Mouse (Mus musculus): ENCODE results near the gene Il17d. TPM values are rescaled to one million over a fixed set of nuclear protein-coding genes. Genes with fewer than 3 reads are reported as not detected.

Il17d gene
- polyA plus RNA-seq, 1 experiment from 2014 or later = 3.0 TPM

DNA sequence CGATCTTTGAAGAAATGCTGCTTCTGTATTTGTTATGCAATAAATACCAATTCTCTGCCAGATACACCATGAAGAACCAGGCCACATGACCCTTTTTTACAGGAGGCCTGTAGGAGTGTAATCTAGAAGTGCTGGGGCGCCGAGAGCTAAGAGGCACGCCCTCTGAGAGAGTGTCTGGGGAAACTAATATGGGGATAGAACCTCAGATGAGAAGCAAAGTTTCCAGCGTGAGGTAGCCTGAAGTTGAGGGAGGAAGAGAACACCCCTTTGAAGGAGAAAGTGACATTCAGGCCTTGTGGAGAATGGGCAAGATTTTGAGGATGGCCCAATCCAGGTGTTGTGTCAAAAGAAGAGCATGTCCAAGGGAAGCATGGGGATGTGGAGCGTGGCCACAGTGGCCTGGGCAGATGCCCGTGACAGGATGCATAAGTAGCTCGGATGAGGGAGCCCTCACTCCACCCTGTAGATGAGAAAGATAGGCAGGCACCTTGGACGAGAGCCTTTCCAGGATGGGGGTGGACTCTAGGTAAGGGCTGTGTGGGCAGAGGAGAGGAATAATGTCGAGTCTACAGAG, 1.6 kb downstream of the Il17d start:
- H3K27ac ChIP-seq (replicated peaks) = no peak overlapping the region
- H3K4me1 ChIP-seq = peaks cover 11% of the 10 kb centered on the region
- no peak overlapping the region for H3K9ac ChIP-seq (replicated peaks)
- H3K27me3 ChIP-seq = peaks cover 55% of the 10 kb centered on the region
- no peaks in the 10 kb centered on the region for H3K9me3 ChIP-seq
- H3K4me2 ChIP-seq (replicated peaks) = peak overlapping the region; percentile 88
- peak overlapping the region; percentile 83 for H3K4me3 ChIP-seq
- peak; percentile 7; the same call in 1 of the 2 replicates for ATAC-seq (ENCODE audit: low FRiP score, low read depth)
- 53% methylated on average over 10 of the region's 10 CpGs for WGBS
- no peaks in the 10 kb centered on the region for H3K36me3 ChIP-seq

DNA sequence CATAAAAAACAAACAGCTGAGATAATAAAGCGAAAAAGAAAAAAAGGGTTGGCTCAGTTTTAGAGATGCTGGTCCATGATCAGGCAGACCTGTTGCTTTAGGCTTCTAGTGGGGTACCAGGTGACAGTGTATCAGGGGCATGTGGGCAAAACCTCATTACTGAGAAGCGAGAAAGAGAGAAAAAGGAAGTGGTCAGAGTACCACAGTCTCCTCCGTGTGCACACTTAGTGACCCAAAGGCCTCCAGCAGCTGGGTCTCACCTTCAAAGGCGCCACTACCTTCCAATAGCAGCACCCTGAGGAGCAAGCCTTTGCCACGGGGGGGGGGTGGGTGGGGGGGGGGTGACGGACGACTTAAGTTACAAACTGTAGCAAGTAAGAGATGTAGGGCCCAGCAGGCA, 2.5 kb downstream of the Il17d start:
- no peak overlapping the region for H3K9ac ChIP-seq (replicated peaks)

GRCm38 (mm10) chr14:57527598-57527997, 3.0 kb downstream of the Il17d start:
- Histone ChIP-seq H3K9me3 (no peaks in the 10 kb centered on the region), H3K27ac (replicated peaks) (no peak overlapping the region), H3K4me2 (replicated peaks) (no peak overlapping the region), H3K36me3 (no peaks in the 10 kb centered on the region), H3K4me1 (peaks cover 11% of the 10 kb centered on the region), H3K27me3 (peaks cover 52% of the 10 kb centered on the region), H3K4me3 (no peak overlapping the region), H3K9ac (replicated peaks) (no peak overlapping the region)
- WGBS = 46% methylated on average over 2 of the region's 2 CpGs
- no peak for ATAC-seq (ENCODE audit: low FRiP score, low read depth)

More for the DNA sequence above, 2.5 kb downstream of the Il17d start:
- H3K9me3 ChIP-seq = no peaks in the 10 kb centered on the region
- WGBS = 44% methylated on average over 3 of the region's 7 CpGs
- no peak overlapping the region for H3K4me2 ChIP-seq (replicated peaks)
- peaks cover 55% of the 10 kb centered on the region for H3K27me3 ChIP-seq
- H3K36me3 ChIP-seq = no peaks in the 10 kb centered on the region
- H3K4me1 ChIP-seq = peaks cover 11% of the 10 kb centered on the region
- no peak overlapping the region for H3K4me3 ChIP-seq
- no peak for ATAC-seq (ENCODE audit: low FRiP score, low read depth)
- H3K27ac ChIP-seq (replicated peaks) = no peak overlapping the region

DNA sequence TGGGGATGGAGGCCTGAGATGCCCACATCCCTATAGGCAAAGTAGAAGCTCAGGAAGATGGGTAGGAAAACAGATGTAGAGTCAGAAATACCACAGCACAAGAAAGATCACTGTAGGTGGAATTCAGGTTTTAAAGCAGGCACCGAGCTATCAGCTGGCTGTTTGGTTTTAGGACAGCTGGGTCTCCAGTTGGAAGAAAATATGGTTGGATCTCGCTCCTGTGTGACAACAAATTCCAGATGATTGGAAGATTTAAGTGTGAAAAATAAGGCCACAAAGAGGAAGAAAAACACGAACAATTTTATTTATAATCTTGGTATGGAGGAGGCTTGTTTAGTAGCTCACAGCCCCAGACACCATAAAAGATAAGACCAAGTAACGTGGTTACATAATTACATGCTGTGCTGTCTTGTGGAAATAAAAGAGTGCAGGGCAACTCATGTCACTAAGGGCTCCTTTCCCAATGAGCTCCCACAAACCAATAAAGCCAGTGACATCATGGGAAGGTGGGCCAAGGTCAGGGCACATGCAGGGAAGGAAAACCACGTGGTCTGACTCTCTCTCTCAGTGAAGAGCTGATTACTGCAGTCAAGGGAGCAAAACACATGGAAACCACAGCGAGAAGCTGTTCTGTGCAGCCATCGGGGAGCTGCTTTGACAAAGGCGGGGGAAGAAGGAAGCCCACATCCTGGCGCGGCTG, 4.7 kb downstream of the Il17d start:
- no peak overlapping the region for H3K27ac ChIP-seq (replicated peaks)
- H3K27me3 ChIP-seq = peaks cover 38% of the 10 kb centered on the region
- peaks cover 16% of the 10 kb centered on the region for H3K4me1 ChIP-seq
- WGBS = 58% methylated on average over 10 of the region's 10 CpGs
- ATAC-seq (ENCODE audit: low FRiP score, low read depth) = no peak
- H3K9ac ChIP-seq (replicated peaks) = no peak overlapping the region
- H3K36me3 ChIP-seq = no peaks in the 10 kb centered on the region
- no peak overlapping the region for H3K4me3 ChIP-seq
- H3K9me3 ChIP-seq = no peaks in the 10 kb centered on the region
- no peak overlapping the region for H3K4me2 ChIP-seq (replicated peaks)

- H3K27me3 ChIP-seq = peaks cover 39% of the 10 kb centered on the region
- no peak for ATAC-seq (ENCODE audit: low FRiP score, low read depth)
- no peak overlapping the region for H3K9ac ChIP-seq (replicated peaks)
Measured at GRCm38 (mm10) chr14:57529786-57530515, 5.4 kb downstream of the Il17d start.

GRCm38 (mm10) chr14:57532577-57532976, 8.0 kb downstream of the Il17d start:
- Histone ChIP-seq H3K27ac (replicated peaks) (no peak overlapping the region), H3K4me3 (no peak overlapping the region), H3K4me1 (peaks cover 26% of the 10 kb centered on the region), H3K9me3 (no peaks in the 10 kb centered on the region), H3K9ac (replicated peaks) (no peak overlapping the region), H3K27me3 (peaks cover 42% of the 10 kb centered on the region), H3K4me2 (replicated peaks) (no peak overlapping the region), H3K36me3 (no peaks in the 10 kb centered on the region)
- WGBS = 88% methylated on average over 3 of the region's 3 CpGs
- ATAC-seq (ENCODE audit: low FRiP score, low read depth) = no peak

More at GRCm38 (mm10) chr14:57529786-57530515, 5.4 kb downstream of the Il17d start:
- H3K36me3 ChIP-seq = no peaks in the 10 kb centered on the region
- no peaks in the 10 kb centered on the region for H3K9me3 ChIP-seq
- H3K27ac ChIP-seq (replicated peaks) = no peak overlapping the region
- peaks cover 23% of the 10 kb centered on the region for H3K4me1 ChIP-seq
- 63% methylated on average over 5 of the region's 5 CpGs for WGBS
- no peak overlapping the region for H3K4me3 ChIP-seq
- no peak overlapping the region for H3K4me2 ChIP-seq (replicated peaks)

DNA sequence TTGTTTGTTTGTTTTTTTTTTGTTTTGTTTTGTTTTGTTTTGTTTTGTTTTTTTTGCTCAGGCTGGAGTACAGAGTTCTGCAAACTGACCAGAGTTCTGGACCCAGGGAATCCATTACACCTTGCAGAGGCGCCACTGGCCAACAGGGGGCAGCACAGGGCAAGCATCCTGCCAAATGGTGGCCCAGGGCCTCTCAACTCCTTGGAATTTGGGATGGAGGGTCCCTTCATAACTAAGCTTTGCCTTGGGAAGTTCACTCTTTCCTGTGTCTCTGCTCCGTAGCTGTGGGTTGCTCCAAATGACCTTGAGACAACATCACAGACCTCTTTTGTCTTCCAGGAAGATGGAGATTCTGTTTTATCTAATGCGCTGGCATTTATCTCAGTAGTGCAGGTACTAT, 8.6 kb downstream of the Il17d start:
- no peak overlapping the region for H3K27ac ChIP-seq (replicated peaks)
- H3K4me2 ChIP-seq (replicated peaks) = no peak overlapping the region
- no peak overlapping the region for H3K9ac ChIP-seq (replicated peaks)
- peaks cover 32% of the 10 kb centered on the region for H3K4me1 ChIP-seq
- H3K4me3 ChIP-seq = no peak overlapping the region
- H3K9me3 ChIP-seq = no peaks in the 10 kb centered on the region
- 30% methylated on average over 3 of the region's 3 CpGs for WGBS
- H3K27me3 ChIP-seq = peaks cover 39% of the 10 kb centered on the region
- H3K36me3 ChIP-seq = no peaks in the 10 kb centered on the region
- no peak for ATAC-seq (ENCODE audit: low FRiP score, low read depth)

DNA sequence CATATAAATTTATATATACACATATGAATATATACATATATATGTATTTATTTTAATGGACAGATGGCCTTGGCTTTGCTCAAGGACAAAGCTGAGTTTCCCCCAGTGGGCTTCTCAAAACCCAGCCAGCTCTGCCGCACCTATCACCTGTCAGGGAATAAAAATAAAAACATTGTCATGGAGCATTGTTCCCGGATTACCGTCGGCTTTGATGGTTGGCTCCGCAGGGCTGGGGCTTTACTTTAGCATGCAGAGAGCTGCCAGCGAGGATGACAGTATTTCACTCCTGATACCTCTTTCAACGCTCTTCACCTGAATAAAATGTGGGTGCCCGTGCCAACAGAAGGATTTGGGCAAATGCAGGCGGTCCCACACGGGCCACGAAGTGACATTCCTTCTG, 9.3 kb downstream of the Il17d start:
- 12% methylated on average over 11 of the region's 11 CpGs for WGBS
- Histone ChIP-seq H3K4me3 (no peak overlapping the region), H3K9ac (replicated peaks) (no peak overlapping the region), H3K27me3 (peaks cover 41% of the 10 kb centered on the region), H3K27ac (replicated peaks) (no peak overlapping the region), H3K4me2 (replicated peaks) (no peak overlapping the region), H3K9me3 (no peaks in the 10 kb centered on the region), H3K36me3 (no peaks in the 10 kb centered on the region), H3K4me1 (peaks cover 35% of the 10 kb centered on the region)
- no peak for ATAC-seq (ENCODE audit: low FRiP score, low read depth)

- WGBS = 7% methylated on average over 5 of the region's 5 CpGs
- Histone ChIP-seq H3K9ac (replicated peaks) (no peak overlapping the region), H3K4me1 (peaks cover 35% of the 10 kb centered on the region), H3K4me3 (no peak overlapping the region), H3K4me2 (replicated peaks) (no peak overlapping the region), H3K27me3 (peaks cover 45% of the 10 kb centered on the region), H3K27ac (replicated peaks) (no peak overlapping the region), H3K9me3 (no peaks in the 10 kb centered on the region), H3K36me3 (no peaks in the 10 kb centered on the region)
- ATAC-seq (ENCODE audit: low FRiP score, low read depth) = peak; percentile 32; the same call in 1 of the 2 replicates
Measured at GRCm38 (mm10) chr14:57534346-57534745, 9.8 kb downstream of the Il17d start.

GRCm38 (mm10) chr14:57534961-57535360, 10.4 kb downstream of the Il17d start:
- ATAC-seq (ENCODE audit: low FRiP score, low read depth) = no peak
- H3K9me3 ChIP-seq = no peaks in the 10 kb centered on the region
- no peaks in the 10 kb centered on the region for H3K36me3 ChIP-seq
- WGBS = 14% methylated on average over 8 of the region's 8 CpGs
- H3K9ac ChIP-seq (replicated peaks) = no peak overlapping the region
- H3K4me3 ChIP-seq = no peak overlapping the region
- H3K4me2 ChIP-seq (replicated peaks) = no peak overlapping the region; the same call in 1 of the 2 replicates
- H3K27me3 ChIP-seq = peaks cover 42% of the 10 kb centered on the region
- peaks cover 32% of the 10 kb centered on the region for H3K4me1 ChIP-seq
- H3K27ac ChIP-seq (replicated peaks) = no peak overlapping the region

DNA sequence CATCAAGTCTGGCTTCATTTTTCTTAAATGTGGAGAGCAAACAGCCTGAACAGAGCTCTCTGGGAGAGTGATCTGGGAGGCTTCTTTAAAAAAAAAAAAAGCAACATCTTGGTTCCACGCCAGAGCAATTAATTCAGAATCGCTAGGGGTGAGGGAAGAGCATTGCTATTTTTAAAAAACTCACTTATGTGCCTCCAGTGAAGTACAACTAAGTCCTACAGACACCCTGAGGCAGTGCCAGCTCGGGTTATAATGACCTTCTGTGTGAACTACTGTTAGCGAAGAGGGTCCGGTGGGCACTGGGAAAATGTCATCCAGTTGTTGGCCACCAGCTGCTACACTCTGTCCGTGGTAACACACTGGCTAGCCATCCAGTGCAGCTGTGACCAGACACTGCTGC, 11.1 kb downstream of the Il17d start:
- Histone ChIP-seq H3K9me3 (no peaks in the 10 kb centered on the region), H3K27ac (replicated peaks) (no peak overlapping the region), H3K9ac (replicated peaks) (no peak overlapping the region), H3K27me3 (peaks cover 49% of the 10 kb centered on the region), H3K4me3 (no peak overlapping the region), H3K4me1 (peaks cover 32% of the 10 kb centered on the region), H3K4me2 (replicated peaks) (no peak overlapping the region), H3K36me3 (no peaks in the 10 kb centered on the region)
- 78% methylated on average over 6 of the region's 6 CpGs for WGBS
- no peak for ATAC-seq (ENCODE audit: low FRiP score, low read depth)

- Histone ChIP-seq H3K4me3 (no peak overlapping the region), H3K4me2 (replicated peaks) (no peak overlapping the region; the same call in 1 of the 2 replicates), H3K9me3 (no peaks in the 10 kb centered on the region), H3K27ac (replicated peaks) (0 out of 2 replicates have a peak overlapping the region, but pooled peaks have one; percentile 25), H3K27me3 (peaks cover 59% of the 10 kb centered on the region), H3K36me3 (no peaks in the 10 kb centered on the region), H3K4me1 (peaks cover 32% of the 10 kb centered on the region), H3K9ac (replicated peaks) (no peak overlapping the region)
- ATAC-seq (ENCODE audit: low FRiP score, low read depth) = no peak
- WGBS = 32% methylated on average over 9 of the region's 9 CpGs
Measured at GRCm38 (mm10) chr14:57536820-57537219, 12.2 kb downstream of the Il17d start.
